Mouse (Mus musculus): ENCODE results near the gene Cavin2. TPM values are rescaled to one million over a fixed set of nuclear protein-coding genes. Genes with fewer than 3 reads are reported as not detected.

The Cavin2 gene
- polyA plus RNA-seq, 1 experiment: 286 TPM

DNA sequence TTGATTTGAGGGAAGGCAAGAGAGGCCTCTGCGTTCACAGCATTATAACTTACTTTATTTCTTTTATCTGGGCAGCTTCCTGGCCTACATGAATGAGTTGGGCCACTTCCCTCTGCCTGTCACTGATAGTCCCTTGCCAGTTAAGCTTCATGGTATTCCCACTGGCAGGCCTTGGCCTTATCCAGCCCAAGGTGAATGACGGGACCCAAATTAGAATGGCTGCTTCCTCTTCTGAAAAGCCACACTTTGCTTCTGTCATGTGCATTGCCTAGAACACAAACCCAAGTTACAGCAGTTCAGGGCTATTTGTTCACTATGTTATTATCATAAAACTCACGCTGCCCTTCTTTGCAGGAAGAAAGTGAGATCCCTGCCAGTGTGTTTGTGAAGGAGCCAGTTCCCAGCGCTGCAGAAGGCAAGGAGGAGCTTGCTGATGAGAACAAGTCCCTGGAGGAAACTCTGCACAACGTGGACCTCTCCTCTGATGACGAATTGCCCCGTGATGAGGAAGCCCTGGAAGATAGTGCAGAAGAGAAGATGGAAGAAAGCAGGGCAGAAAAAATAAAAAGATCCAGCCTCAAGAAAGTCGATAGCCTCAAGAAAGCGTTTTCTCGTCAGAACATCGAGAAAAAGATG, 11.5 kb downstream of the Cavin2 start:
- TF ChIP-seq POLR2A (IDR thresholded peaks at IDR 0.05; ENCODE audit: borderline replicate concordance, extremely low read depth, low read depth, low read length) (no peak), CTCF (IDR thresholded peaks at IDR 0.05; ENCODE audit: insufficient read depth, low read length) (no peak)
- 52% methylated on average over 11 of the region's 11 CpGs for WGBS
- Histone ChIP-seq H3K4me1 (ENCODE audit: control insufficient read depth, insufficient read depth, low read length) (peaks cover 17% of the 10 kb centered on the region), H3K4me3 (replicated peaks; ENCODE audit: extremely low read depth, low read depth, low read length) (no peak overlapping the region)
- DNase-seq: no peak

- no peak overlapping the region for H3K4me3 ChIP-seq (replicated peaks; ENCODE audit: extremely low read depth, low read depth, low read length)
- WGBS: 78% methylated on average over 3 of the region's 3 CpGs
- TF ChIP-seq POLR2A (IDR thresholded peaks at IDR 0.05; ENCODE audit: borderline replicate concordance, extremely low read depth, low read depth, low read length) (no peak), CTCF (IDR thresholded peaks at IDR 0.05; ENCODE audit: insufficient read depth, low read length) (no peak)
- DNase-seq: no peak
- H3K4me1 ChIP-seq (ENCODE audit: control insufficient read depth, insufficient read depth, low read length): peaks cover 2% of the 10 kb centered on the region; the same call in 1 of the 2 replicates
These were observed 18.1 kb downstream of the Cavin2 start for GRCm38 (mm10) chr1:51307056-51307455.

GRCm38 (mm10) chr1:51315476-51315875, 26.6 kb downstream of the Cavin2 start:
- TF ChIP-seq POLR2A (IDR thresholded peaks at IDR 0.05; ENCODE audit: borderline replicate concordance, extremely low read depth, low read depth, low read length) (no peak), CTCF (IDR thresholded peaks at IDR 0.05; ENCODE audit: insufficient read depth, low read length) (no peak)
- DNase-seq: no peak
- H3K4me3 ChIP-seq (replicated peaks; ENCODE audit: extremely low read depth, low read depth, low read length): no peak overlapping the region
- 38% methylated on average over 2 of the region's 2 CpGs for WGBS
- no peaks in the 10 kb centered on the region for H3K4me1 ChIP-seq (ENCODE audit: control insufficient read depth, insufficient read depth, low read length)

DNA sequence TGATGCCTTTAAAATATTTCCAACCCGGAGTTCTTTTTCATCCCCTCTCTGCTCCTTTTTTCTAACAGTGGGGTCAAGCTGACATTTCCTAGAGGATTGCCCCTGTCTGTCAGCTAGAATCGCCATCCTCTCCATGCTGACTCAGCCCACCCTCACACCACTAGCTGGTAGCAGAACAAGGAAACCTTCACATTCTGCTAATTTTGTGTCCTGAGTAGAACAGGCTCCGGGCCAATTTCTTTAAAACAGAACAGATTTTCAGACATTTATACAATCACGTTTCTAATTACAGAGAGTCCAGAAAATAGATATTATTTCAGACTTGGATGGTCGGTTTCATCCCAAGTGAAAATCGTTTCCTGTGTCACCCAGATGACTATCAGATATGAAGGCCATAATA, 34.6 kb downstream of the Cavin2 start:
- DNase-seq: no peak
- no peak for TF ChIP-seq CTCF (IDR thresholded peaks at IDR 0.05; ENCODE audit: insufficient read depth, low read length)
- TF ChIP-seq POLR2A (IDR thresholded peaks at IDR 0.05; ENCODE audit: borderline replicate concordance, extremely low read depth, low read depth, low read length): no peak
- WGBS: 68% methylated on average over 6 of the region's 6 CpGs
- Histone ChIP-seq H3K4me3 (replicated peaks; ENCODE audit: extremely low read depth, low read depth, low read length) (no peak overlapping the region), H3K4me1 (ENCODE audit: control insufficient read depth, insufficient read depth, low read length) (no peaks in the 10 kb centered on the region)

GRCm38 (mm10) chr1:51328541-51328940, 39.6 kb downstream of the Cavin2 start:
- Histone ChIP-seq H3K4me3 (replicated peaks; ENCODE audit: extremely low read depth, low read depth, low read length) (no peak overlapping the region), H3K4me1 (ENCODE audit: control insufficient read depth, insufficient read depth, low read length) (0 out of 2 replicates have a peak, but pooled peaks cover 4% of the 10 kb centered on the region)
- no peak for TF ChIP-seq POLR2A (IDR thresholded peaks at IDR 0.05; ENCODE audit: borderline replicate concordance, extremely low read depth, low read depth, low read length)
- no peak for DNase-seq
- WGBS: 83% methylated on average over 1 of the region's 1 CpGs

DNA sequence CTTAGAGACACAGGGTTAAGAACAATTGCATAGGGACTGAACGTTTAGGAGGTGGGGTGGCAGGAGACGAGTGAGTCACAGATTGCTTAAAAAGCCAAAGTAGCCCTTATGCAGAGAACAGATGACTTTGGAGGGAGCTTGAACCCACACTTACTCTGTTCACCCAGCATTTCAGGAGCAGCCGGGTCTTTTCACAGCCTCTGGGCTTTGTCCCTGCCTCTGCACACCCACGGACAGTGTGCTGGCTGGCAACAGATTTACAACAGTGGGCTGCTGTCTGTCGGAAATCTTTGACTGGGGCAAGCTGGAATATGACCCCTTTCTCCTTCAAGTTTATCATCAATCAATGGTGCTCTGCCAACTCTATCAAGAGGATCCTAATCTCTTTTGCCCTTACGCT, 44.1 kb downstream of the Cavin2 start:
- 0 out of 2 replicates have a peak, but pooled peaks cover 4% of the 10 kb centered on the region for H3K4me1 ChIP-seq (ENCODE audit: control insufficient read depth, insufficient read depth, low read length)
- H3K4me3 ChIP-seq (replicated peaks; ENCODE audit: extremely low read depth, low read depth, low read length): peak overlapping the region; percentile 73
- DNase-seq: peak; percentile 7
- 28% methylated on average over 6 of the region's 6 CpGs for WGBS
- no peak for TF ChIP-seq POLR2A (IDR thresholded peaks at IDR 0.05; ENCODE audit: borderline replicate concordance, extremely low read depth, low read depth, low read length)
- TF ChIP-seq CTCF (IDR thresholded peaks at IDR 0.05; ENCODE audit: insufficient read depth, low read length): no peak

DNA sequence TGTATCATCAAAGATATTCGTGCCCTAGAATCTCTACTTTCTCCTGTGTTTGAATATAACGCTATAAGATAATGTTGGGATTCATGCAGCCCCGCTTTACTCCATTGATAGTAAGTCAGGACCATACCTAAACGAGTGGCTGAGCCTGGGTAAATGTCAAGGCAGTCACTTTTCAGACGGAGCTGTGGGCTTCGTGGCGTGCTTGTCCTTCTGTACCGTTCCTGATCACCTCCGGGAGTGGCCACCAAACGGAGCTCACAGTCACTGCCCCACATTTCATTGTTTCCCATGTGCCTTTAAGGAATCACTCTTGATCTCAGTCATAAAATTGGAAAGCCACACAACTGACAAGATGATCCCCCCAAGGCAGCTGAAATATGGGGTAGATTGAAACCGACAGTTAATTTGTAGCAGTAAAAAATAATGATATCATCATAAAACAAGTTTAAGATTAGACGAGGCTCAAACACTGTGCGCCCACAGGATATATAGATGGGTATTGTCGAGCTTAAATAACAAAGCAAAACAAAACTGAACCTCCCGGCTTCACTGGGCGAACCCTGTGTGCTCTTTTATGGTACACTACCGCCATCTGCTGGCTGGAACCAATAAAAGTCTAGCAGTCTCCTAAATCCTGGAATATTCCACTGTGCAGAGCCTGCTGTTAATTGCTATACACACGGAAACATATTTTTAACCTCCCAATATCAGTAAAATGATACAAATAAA, 44.8 kb downstream of the Cavin2 start:
- TF ChIP-seq POLR2A (IDR thresholded peaks at IDR 0.05; ENCODE audit: borderline replicate concordance, extremely low read depth, low read depth, low read length): no peak
- peak; percentile 68 for TF ChIP-seq CTCF (IDR thresholded peaks at IDR 0.05; ENCODE audit: insufficient read depth, low read length)
- 5% methylated on average over 18 of the region's 18 CpGs for WGBS
- peak overlapping the region; percentile 73 for H3K4me3 ChIP-seq (replicated peaks; ENCODE audit: extremely low read depth, low read depth, low read length)
- peak; percentile 83 for DNase-seq
- 0 out of 2 replicates have a peak, but pooled peaks cover 4% of the 10 kb centered on the region for H3K4me1 ChIP-seq (ENCODE audit: control insufficient read depth, insufficient read depth, low read length)

GRCm38 (mm10) chr1:51334289-51334688, 45.4 kb downstream of the Cavin2 start:
- no peak for TF ChIP-seq POLR2A (IDR thresholded peaks at IDR 0.05; ENCODE audit: borderline replicate concordance, extremely low read depth, low read depth, low read length)
- no peak for TF ChIP-seq CTCF (IDR thresholded peaks at IDR 0.05; ENCODE audit: insufficient read depth, low read length)
- 22% methylated on average over 6 of the region's 6 CpGs for WGBS
- DNase-seq: peak; percentile 6
- no peak overlapping the region for H3K4me3 ChIP-seq (replicated peaks; ENCODE audit: extremely low read depth, low read depth, low read length)
- H3K4me1 ChIP-seq (ENCODE audit: control insufficient read depth, insufficient read depth, low read length): 0 out of 2 replicates have a peak, but pooled peaks cover 4% of the 10 kb centered on the region

DNA sequence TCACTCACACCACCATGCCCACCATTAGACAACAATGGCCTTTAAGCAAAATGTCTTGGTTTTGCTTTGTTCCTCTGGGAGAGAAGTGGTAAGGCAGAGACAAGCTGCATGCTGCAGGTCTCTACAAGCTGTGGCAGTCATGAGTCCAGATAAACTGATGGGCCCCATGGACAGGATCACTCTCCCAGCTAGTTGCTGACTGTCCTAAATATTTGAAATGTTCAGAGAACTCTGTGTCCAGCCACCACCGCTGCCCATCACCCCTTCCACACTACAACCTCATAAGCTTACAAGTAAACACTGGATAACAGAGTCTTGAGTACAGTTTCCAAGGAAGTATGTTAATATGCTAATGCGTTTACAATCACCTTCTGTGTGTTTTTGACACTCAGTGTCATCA, 46.2 kb downstream of the Cavin2 start:
- no peak overlapping the region for H3K4me3 ChIP-seq (replicated peaks; ENCODE audit: extremely low read depth, low read depth, low read length)
- 87% methylated on average over 2 of the region's 2 CpGs for WGBS
- H3K4me1 ChIP-seq (ENCODE audit: control insufficient read depth, insufficient read depth, low read length): 0 out of 2 replicates have a peak, but pooled peaks cover 4% of the 10 kb centered on the region
- TF ChIP-seq CTCF (IDR thresholded peaks at IDR 0.05; ENCODE audit: insufficient read depth, low read length) (no peak), POLR2A (IDR thresholded peaks at IDR 0.05; ENCODE audit: borderline replicate concordance, extremely low read depth, low read depth, low read length) (no peak)
- DNase-seq: no peak

DNA sequence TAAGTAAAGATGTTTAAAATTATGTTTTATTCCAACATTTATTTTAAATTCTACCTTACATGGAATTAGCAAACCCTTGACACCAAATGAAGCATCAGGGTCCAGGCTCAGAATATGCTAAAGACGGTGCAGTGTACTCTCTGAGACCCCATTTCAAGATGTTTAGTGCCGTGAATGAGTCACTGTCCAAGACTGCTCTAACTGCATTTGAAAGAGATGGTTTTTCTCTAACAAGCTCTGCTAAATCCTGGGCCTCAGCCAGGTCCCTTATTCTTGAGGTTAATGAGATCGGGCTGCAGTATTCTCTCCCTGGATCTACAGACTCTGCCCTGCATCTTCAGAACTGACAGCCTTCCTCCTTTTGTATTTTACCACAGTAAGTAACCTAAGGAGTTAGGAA, 55.2 kb downstream of the Cavin2 start:
- H3K4me1 ChIP-seq (ENCODE audit: control insufficient read depth, insufficient read depth, low read length): no peaks in the 10 kb centered on the region
- H3K4me3 ChIP-seq (replicated peaks; ENCODE audit: extremely low read depth, low read depth, low read length): no peak overlapping the region
- DNase-seq: no peak
- TF ChIP-seq CTCF (IDR thresholded peaks at IDR 0.05; ENCODE audit: insufficient read depth, low read length): no peak
- TF ChIP-seq POLR2A (IDR thresholded peaks at IDR 0.05; ENCODE audit: borderline replicate concordance, extremely low read depth, low read depth, low read length): no peak
- 69% methylated on average over 3 of the region's 3 CpGs for WGBS

All from lung, adult 2 months (tissue).